8 mouse cellular contexts compared by ENCODE assay signal in genomic region chr12:112897522-112898212, GRCm38 (mm10). TPM values are rescaled to one million over a fixed set of nuclear protein-coding genes. Genes with fewer than 3 reads are reported as not detected.
DNase-seq lines count a peak whose midpoint lies in the region; ATAC-seq lines count a peak whose summit lies in the region.

No protein-coding gene starts in this region.

- H3K27me3 ChIP-seq in heart, embryonic 13.5 days (replicated peaks): peaks cover 45% of the 10 kb centered on the region
- H3K27me3 ChIP-seq in kidney, embryonic 15.5 days: peaks cover 50% of the 10 kb centered on the region
- H3K27me3 ChIP-seq in megakaryocyte, embryonic 14.5 days (replicated peaks): peaks cover 60% of the 10 kb centered on the region
- no peaks in the 10 kb centered on the region; the same call in 1 of the 2 replicates for H3K27me3 ChIP-seq in stomach, embryonic 16.5 days (ENCODE audit: control insufficient read depth, insufficient read depth, low read length)

- H3K36me3 ChIP-seq in heart, embryonic 13.5 days: no peaks in the 10 kb centered on the region
- H3K36me3 ChIP-seq in kidney, embryonic 15.5 days: no peaks in the 10 kb centered on the region
- H3K36me3 ChIP-seq in megakaryocyte, embryonic 14.5 days (replicated peaks; ENCODE audit: low read length): no peaks in the 10 kb centered on the region
- H3K36me3 ChIP-seq in stomach, embryonic 16.5 days (ENCODE audit: control insufficient read depth, insufficient read depth, low read length): no peaks in the 10 kb centered on the region

- peaks cover 20% of the 10 kb centered on the region for H3K4me1 ChIP-seq in heart, embryonic 13.5 days
- peaks cover 15% of the 10 kb centered on the region for H3K4me1 ChIP-seq in kidney, embryonic 15.5 days
- peaks cover 45% of the 10 kb centered on the region for H3K4me1 ChIP-seq in megakaryocyte, embryonic 14.5 days
- peaks cover 12% of the 10 kb centered on the region; the same call in 1 of the 2 replicates for H3K4me1 ChIP-seq in stomach, embryonic 16.5 days (ENCODE audit: control insufficient read depth, insufficient read depth, low read length)

- peak; percentile 64 for DNase-seq in 3134 (ENCODE audit: extremely low read depth, insufficient read length, low spot score)
- DNase-seq in brain, adult 2 months (ENCODE audit: low read depth, low spot score): peak; percentile 33
- no peak for DNase-seq in frontal cortex, postnatal 25 days (ENCODE audit: low spot score in 2 of 2)

- 0 out of 2 replicates have a peak overlapping the region, but pooled peaks have one; percentile 28 for H3K27ac ChIP-seq in heart, embryonic 13.5 days (replicated peaks)
- 0 out of 2 replicates have a peak overlapping the region, but pooled peaks have one; percentile 23 for H3K27ac ChIP-seq in kidney, embryonic 15.5 days
- no peak overlapping the region for H3K27ac ChIP-seq in stomach, embryonic 16.5 days (ENCODE audit: low read length)

- H3K9ac ChIP-seq in heart, embryonic 13.5 days: 0 out of 2 replicates have a peak overlapping the region, but pooled peaks have one; percentile 33
- H3K9ac ChIP-seq in kidney, embryonic 15.5 days: no peak overlapping the region
- H3K9ac ChIP-seq in stomach, embryonic 16.5 days (ENCODE audit: low read length): peak overlapping the region; percentile 31

- H3K4me2 ChIP-seq in heart, embryonic 13.5 days: peak overlapping the region; percentile 49
- H3K4me2 ChIP-seq in kidney, embryonic 15.5 days: peak overlapping the region; percentile 39
- H3K4me2 ChIP-seq in stomach, embryonic 16.5 days (ENCODE audit: low read depth, low read length): peak overlapping the region; percentile 32; the same call in 1 of the 2 replicates

- WGBS in heart, embryonic 13.5 days: 29% methylated on average over 16 of the region's 16 CpGs
- 17% methylated on average over 16 of the region's 16 CpGs for WGBS in kidney, embryonic 15.5 days
- 24% methylated on average over 16 of the region's 16 CpGs for WGBS in stomach, embryonic 16.5 days

- H3K9me3 ChIP-seq in heart, embryonic 13.5 days: no peaks in the 10 kb centered on the region
- H3K9me3 ChIP-seq in kidney, embryonic 15.5 days (replicated peaks): no peaks in the 10 kb centered on the region
- H3K9me3 ChIP-seq in megakaryocyte, embryonic 14.5 days: no peaks in the 10 kb centered on the region
- no peaks in the 10 kb centered on the region for H3K9me3 ChIP-seq in stomach, embryonic 16.5 days (replicated peaks; ENCODE audit: control insufficient read depth, low read length)

- peak; percentile 64 for ATAC-seq in heart, embryonic 13.5 days (ENCODE audit: extremely low read depth, insufficient number of reproducible peaks, low FRiP score, low TSS enrichment)
- ATAC-seq in kidney, embryonic 15.5 days (replicated peaks; ENCODE audit: low FRiP score): peak; percentile 81
- ATAC-seq in stomach, embryonic 16.5 days (ENCODE audit: insufficient read depth, low FRiP score): peak; percentile 80
- ATAC-seq in erythroid progenitor cell, adult 5-6 weeks (replicated peaks; ENCODE audit: low FRiP score, poor library complexity, severe bottlenecking): no peak

- H3K4me3 ChIP-seq in heart, embryonic 13.5 days: no peak overlapping the region
- H3K4me3 ChIP-seq in kidney, embryonic 15.5 days (replicated peaks): 0 out of 2 replicates have a peak overlapping the region, but pooled peaks have one; percentile 1
- H3K4me3 ChIP-seq in megakaryocyte, embryonic 14.5 days (replicated peaks): peak overlapping the region; percentile 25
- no peak overlapping the region for H3K4me3 ChIP-seq in stomach, embryonic 16.5 days (replicated peaks; ENCODE audit: low read length)

RNA-seq across cellular contexts. Expression of gene Gpr132, which starts 29.6 kb away (rescaled TPM):
- 0.08 and 0.16 TPM in 2 replicates for polyA plus RNA-seq in heart, embryonic 13.5 days (2015; fragmentation: Nextera tagmentation; extraction: Ambion mirVana)
- polyA plus RNA-seq in kidney, embryonic 15.5 days (2015; fragmentation: Nextera tagmentation; extraction: Ambion mirVana): 0.12 and 0.14 TPM in 2 replicates
- polyA plus RNA-seq in megakaryocyte, embryonic 14.5 days (2012; ENCODE audit: insufficient read depth, low replicate concordance): 1.2 TPM in 1 of 2 replicates, not detected in the other
- 0.15 and 0.22 TPM in 2 replicates for polyA plus RNA-seq in stomach, embryonic 16.5 days (2015; fragmentation: Nextera tagmentation; extraction: Ambion mirVana)
- 1.3 and 5.0 TPM in 2 replicates for total RNA-seq in erythroid progenitor cell, adult 5-6 weeks (2015; ENCODE audit: low replicate concordance)
- total RNA-seq in erythroid progenitor cell, adult 5-6 weeks (2017; ENCODE audit: low replicate concordance): 0.90 and 2.7 TPM in 2 replicates

RNA-seq across cellular contexts. Expression of gene Jag2, which starts 31.9 kb away (rescaled TPM):
- polyA plus RNA-seq in heart, embryonic 13.5 days (2015; fragmentation: Nextera tagmentation; extraction: Ambion mirVana): 2.5 and 2.7 TPM in 2 replicates
- 3.0 and 3.5 TPM in 2 replicates for polyA plus RNA-seq in kidney, embryonic 15.5 days (2015; fragmentation: Nextera tagmentation; extraction: Ambion mirVana)
- 4.8 and 14.7 TPM in 2 replicates for polyA plus RNA-seq in megakaryocyte, embryonic 14.5 days (2012; ENCODE audit: insufficient read depth, low replicate concordance)
- polyA plus RNA-seq in stomach, embryonic 16.5 days (2015; fragmentation: Nextera tagmentation; extraction: Ambion mirVana): 5.1 and 6.4 TPM in 2 replicates
- total RNA-seq in erythroid progenitor cell, adult 5-6 weeks (2015; ENCODE audit: low replicate concordance): not detected in 2 replicates
- 0.26 TPM in 1 of 2 replicates, not detected in the other for total RNA-seq in erythroid progenitor cell, adult 5-6 weeks (2017; ENCODE audit: low replicate concordance)

RNA-seq across cellular contexts. Expression of gene Nudt14, which starts 44.3 kb away (rescaled TPM):
- polyA plus RNA-seq in heart, embryonic 13.5 days (2015; fragmentation: Nextera tagmentation; extraction: Ambion mirVana): 45.3 and 47.2 TPM in 2 replicates
- polyA plus RNA-seq in kidney, embryonic 15.5 days (2015; fragmentation: Nextera tagmentation; extraction: Ambion mirVana): 87.5 and 88.5 TPM in 2 replicates
- polyA plus RNA-seq in megakaryocyte, embryonic 14.5 days (2012; ENCODE audit: insufficient read depth, low replicate concordance): 14.1 and 42.5 TPM in 2 replicates
- polyA plus RNA-seq in stomach, embryonic 16.5 days (2015; fragmentation: Nextera tagmentation; extraction: Ambion mirVana): 80.2 and 81.9 TPM in 2 replicates
- 12.3 TPM in 1 of 2 replicates, not detected in the other for total RNA-seq in erythroid progenitor cell, adult 5-6 weeks (2015; ENCODE audit: low replicate concordance)
- 2.5 and 3.3 TPM in 2 replicates for total RNA-seq in erythroid progenitor cell, adult 5-6 weeks (2017; ENCODE audit: low replicate concordance)

Comparison
In these comparisons a context has a peak if more than half of its experiments do, and no peak if none do; other contexts are left out.
1. DNase-seq: peak in 3134 (single experiment) and brain, adult 2 months (single experiment); none in frontal cortex, postnatal 25 days (0 of 2).
2. H3K4me3 ChIP-seq: peak in kidney, embryonic 15.5 days (single experiment) and megakaryocyte, embryonic 14.5 days (single experiment); none in heart, embryonic 13.5 days (single experiment) and stomach, embryonic 16.5 days (single experiment).
3. Peak in every context shown above with its lines, with median percentiles within 50 percentile points of each other: H3K4me2 ChIP-seq.